8 mouse cellular contexts compared by ENCODE assay signal in the genomic region with DNA sequence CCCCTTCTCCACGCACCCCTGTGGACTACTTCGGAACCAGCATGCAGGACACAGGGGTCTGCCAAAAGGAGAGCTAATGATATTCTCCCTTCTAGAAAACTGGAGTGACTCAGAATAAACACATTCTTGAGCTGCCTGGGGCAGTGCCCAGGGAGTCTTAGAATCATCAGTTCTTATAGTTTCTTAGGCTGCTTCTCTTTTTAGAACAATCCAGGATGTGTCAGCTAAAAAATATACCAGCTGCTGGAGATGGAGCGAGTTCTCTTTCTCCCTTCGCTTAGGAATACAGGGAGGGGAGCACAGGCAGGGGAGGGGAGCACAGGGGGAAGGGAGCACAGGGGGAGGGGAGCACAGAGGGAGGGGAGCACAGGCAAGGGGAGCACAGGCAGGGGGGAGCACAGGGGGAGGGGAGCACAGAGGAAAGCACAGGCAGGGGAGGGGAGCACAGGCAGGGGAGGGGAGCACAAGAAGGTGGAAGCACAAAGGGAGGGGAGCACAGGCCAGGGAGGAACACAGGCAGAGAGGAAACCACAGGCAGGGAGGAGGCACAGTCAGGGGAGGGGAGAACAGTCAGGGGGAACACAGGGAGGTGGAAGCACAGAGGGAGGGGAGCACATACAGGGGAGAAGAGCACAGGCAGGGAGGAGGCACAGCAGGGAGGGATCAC. TPM values are rescaled to one million over a fixed set of nuclear protein-coding genes. Genes with fewer than 3 reads are reported as not detected.
DNase-seq lines count a peak whose midpoint lies in the region; ATAC-seq and TF ChIP-seq lines count a peak whose summit lies in the region.

No protein-coding gene starts in this region.

- 59% methylated on average over 4 of the region's 4 CpGs for WGBS in heart, embryonic 11.5 days (ENCODE audit: insufficient replicate concordance)
- 36% methylated on average over 4 of the region's 4 CpGs for WGBS in limb, embryonic 15.5 days

- no peak overlapping the region for H3K4me2 ChIP-seq in heart, embryonic 11.5 days
- H3K4me2 ChIP-seq in limb, embryonic 15.5 days = no peak overlapping the region

- no peaks in the 10 kb centered on the region for H3K27me3 ChIP-seq in heart, embryonic 11.5 days (ENCODE audit: control insufficient read depth, insufficient read depth, low read length)
- no peaks in the 10 kb centered on the region for H3K27me3 ChIP-seq in limb, embryonic 15.5 days

- H3K4me3 ChIP-seq in gastrocnemius, adult 2 months = no peak overlapping the region
- H3K4me3 ChIP-seq in heart, embryonic 11.5 days (ENCODE audit: low read depth, low read length) = no peak overlapping the region
- H3K4me3 ChIP-seq in limb, embryonic 15.5 days = no peak overlapping the region

- H3K9me3 ChIP-seq in heart, embryonic 11.5 days (replicated peaks; ENCODE audit: control insufficient read depth, low read length) = no peaks in the 10 kb centered on the region
- H3K9me3 ChIP-seq in limb, embryonic 15.5 days = no peaks in the 10 kb centered on the region

- no peak for TF ChIP-seq CTCF in gastrocnemius, adult 2 months (IDR thresholded peaks at IDR 0.05)

- intact Hi-C loops in gastrocnemius, adult 2 months (cut with DNase I) = no loop called here

- DNase-seq in gastrocnemius, adult 2 months = no peak
- DNase-seq in gastrocnemius, adult 18-20 months (ENCODE audit: low spot score) = no peak
- DNase-seq in 3134 (ENCODE audit: extremely low read depth, insufficient read length, low spot score) = peak; percentile 18
- peak; percentile 66 to 84 for DNase-seq in right cerebral cortex, postnatal 10 days (ENCODE audit: low spot score in 2 of 2)
- no peak for DNase-seq in spleen, postnatal 4 days (ENCODE audit: low spot score in 2 of 2)
- DNase-seq in gastrocnemius, postnatal 4 days (ENCODE audit: low spot score in 2 of 2) = no peak

- no peak; the same call in 1 of the 2 replicates for ATAC-seq in heart, embryonic 11.5 days (replicated peaks; ENCODE audit: insufficient number of reproducible peaks, low FRiP score, low TSS enrichment)
- ATAC-seq in limb, embryonic 15.5 days (ENCODE audit: insufficient number of reproducible peaks, low FRiP score, low TSS enrichment, low read depth) = 0 out of 2 replicates have a peak, but pooled peaks have one; percentile 61

- H3K27ac ChIP-seq in gastrocnemius, adult 2 months = peak overlapping the region; percentile 43; the same call in 1 of the 2 replicates
- peak overlapping the region; percentile 31 for H3K27ac ChIP-seq in heart, embryonic 11.5 days (ENCODE audit: low read depth, low read length)
- H3K27ac ChIP-seq in limb, embryonic 15.5 days = peak overlapping the region; percentile 43

- H3K4me1 ChIP-seq in heart, embryonic 11.5 days (ENCODE audit: control insufficient read depth, insufficient read depth, low read length) = peaks cover 7% of the 10 kb centered on the region; the same call in 1 of the 2 replicates
- peaks cover 10% of the 10 kb centered on the region for H3K4me1 ChIP-seq in limb, embryonic 15.5 days

- no peak overlapping the region for H3K9ac ChIP-seq in heart, embryonic 11.5 days (ENCODE audit: low read depth, low read length)
- no peak overlapping the region for H3K9ac ChIP-seq in limb, embryonic 15.5 days

- H3K36me3 ChIP-seq in heart, embryonic 11.5 days (ENCODE audit: control insufficient read depth, insufficient read depth, low read length) = no peaks in the 10 kb centered on the region
- H3K36me3 ChIP-seq in limb, embryonic 15.5 days = no peaks in the 10 kb centered on the region

RNA-seq across cellular contexts. Expression of gene Tut7, which starts 12.0 kb away (rescaled TPM):
- 10 to 100 TPM; 40.5 to 43.5 TPM for total RNA-seq in gastrocnemius, adult 2 months (2021)
- total RNA-seq in gastrocnemius, adult 18-20 months (2021) = 10 to 100 TPM; 36.7 to 38.5 TPM
- polyA plus RNA-seq in heart, embryonic 11.5 days (2014; fragmentation: Nextera tagmentation; extraction: Ambion mirVana) = 40.1 and 45.1 TPM in 2 replicates
- polyA plus RNA-seq in limb, embryonic 15.5 days (2015; fragmentation: Nextera tagmentation; extraction: Ambion mirVana) = 50.4 and 57.1 TPM in 2 replicates
- 10 to 100 TPM; 53.7 to 65.8 TPM for total RNA-seq in gastrocnemius, postnatal 4 days (2021)

RNA-seq across cellular contexts. Expression of gene Gm49354, which starts 52.9 kb away (rescaled TPM):
- total RNA-seq in gastrocnemius, adult 2 months (2021) = not detected
- not detected for total RNA-seq in gastrocnemius, adult 18-20 months (2021)
- not detected in 2 replicates for polyA plus RNA-seq in heart, embryonic 11.5 days (2014; fragmentation: Nextera tagmentation; extraction: Ambion mirVana)
- not detected in 2 replicates for polyA plus RNA-seq in limb, embryonic 15.5 days (2015; fragmentation: Nextera tagmentation; extraction: Ambion mirVana)
- total RNA-seq in gastrocnemius, postnatal 4 days (2021) = not detected

Comparison
In these comparisons a context has a peak if more than half of its experiments do, and no peak if none do; other contexts are left out.
1. DNase-seq: peak in 3134 (single experiment) and right cerebral cortex, postnatal 10 days (2 of 2); none in gastrocnemius, adult 2 months (single experiment), gastrocnemius, adult 18-20 months (single experiment), spleen, postnatal 4 days (0 of 2) and gastrocnemius, postnatal 4 days (0 of 2).
2. Peak in every context shown above with its lines, with median percentiles within 50 percentile points of each other: H3K27ac ChIP-seq.